Mouse (Mus musculus) lung, adult 18-20 months (tissue): ENCODE data around the gene Fgd2.
"Not testable (repeated sequence)": the region's sequence is repeated elsewhere in the genome, so short reads cannot be mapped to it uniquely, and the experiment has no call there.

ENCODE experiments used
- DNase-seq, 2 experiments: peaks; one replicate each; pipeline ENCODE4 v3.0.0; 2022; ENCODE audit warnings: mixed read lengths in 2 of 2

Gene Fgd2

DNA sequence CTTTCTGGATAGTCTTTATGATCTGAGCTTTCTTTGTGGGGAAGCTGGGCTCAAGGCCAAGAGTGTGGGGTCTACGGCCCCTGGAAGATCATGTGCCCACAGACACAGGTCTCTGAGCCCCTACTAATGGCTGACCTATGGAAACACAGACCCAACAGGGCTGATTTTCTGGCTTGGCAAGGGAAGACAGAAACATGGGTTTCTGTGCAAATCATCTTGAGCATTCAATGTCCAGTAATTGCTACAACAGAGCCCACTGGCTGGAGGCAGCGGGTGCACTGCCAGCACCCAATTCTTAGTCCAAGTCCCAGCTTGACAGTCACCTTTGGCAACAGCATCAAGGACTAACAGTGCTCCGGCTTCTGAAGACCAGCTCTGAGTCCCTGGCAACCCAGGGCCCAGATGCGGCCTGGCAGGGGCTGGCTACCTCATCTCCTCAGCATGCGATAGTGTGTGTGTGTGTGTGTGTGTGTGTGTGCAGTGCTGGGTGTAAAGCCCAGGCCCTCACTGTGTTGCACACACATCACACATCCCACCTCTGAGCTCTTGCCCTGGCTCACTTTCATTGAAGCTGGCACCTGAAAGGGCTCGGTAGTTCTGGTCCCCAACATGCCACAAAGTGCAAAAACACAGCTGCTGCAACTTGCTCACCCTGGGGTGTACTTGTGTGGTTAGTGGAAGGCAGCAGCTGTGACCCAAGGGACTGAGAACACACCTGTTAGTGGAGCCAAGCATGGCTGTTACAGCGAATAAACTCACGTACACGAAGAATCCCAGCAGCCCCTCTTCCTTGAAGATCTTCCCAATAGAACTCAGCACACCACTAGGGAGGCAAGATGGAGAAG is 22.5 kb upstream of the Fgd2 start:
- no peak for DNase-seq

DNA sequence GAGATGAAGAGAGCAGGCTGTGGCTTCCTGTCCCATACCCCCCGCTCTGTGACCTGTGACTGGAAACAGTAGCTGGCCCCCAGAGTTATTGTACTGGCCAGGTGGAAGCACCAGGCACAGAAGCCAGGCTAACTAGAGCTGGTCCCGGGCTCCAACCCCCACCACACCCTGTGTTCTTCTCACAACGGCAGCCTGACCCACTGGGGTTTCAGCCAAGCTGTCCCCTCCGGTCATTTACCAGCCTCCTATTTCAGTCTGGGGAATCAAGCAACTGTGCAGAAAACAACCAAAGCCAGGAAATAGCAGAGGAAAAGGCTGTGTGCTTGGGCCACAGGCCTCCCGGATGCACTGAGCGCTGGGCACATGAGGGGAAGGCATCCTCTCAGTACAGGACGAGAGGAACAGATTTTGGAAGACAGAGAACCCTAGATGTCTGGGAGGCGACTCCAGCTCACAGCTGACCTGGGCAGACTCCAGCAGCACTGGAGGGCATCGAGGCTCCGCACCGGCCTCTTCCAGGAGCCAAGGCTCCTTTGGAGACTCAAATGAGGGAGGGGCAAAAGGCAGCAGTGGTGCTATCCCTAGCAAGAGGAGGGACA is 21.4 kb upstream of the Fgd2 start:
- no peak for DNase-seq

DNA sequence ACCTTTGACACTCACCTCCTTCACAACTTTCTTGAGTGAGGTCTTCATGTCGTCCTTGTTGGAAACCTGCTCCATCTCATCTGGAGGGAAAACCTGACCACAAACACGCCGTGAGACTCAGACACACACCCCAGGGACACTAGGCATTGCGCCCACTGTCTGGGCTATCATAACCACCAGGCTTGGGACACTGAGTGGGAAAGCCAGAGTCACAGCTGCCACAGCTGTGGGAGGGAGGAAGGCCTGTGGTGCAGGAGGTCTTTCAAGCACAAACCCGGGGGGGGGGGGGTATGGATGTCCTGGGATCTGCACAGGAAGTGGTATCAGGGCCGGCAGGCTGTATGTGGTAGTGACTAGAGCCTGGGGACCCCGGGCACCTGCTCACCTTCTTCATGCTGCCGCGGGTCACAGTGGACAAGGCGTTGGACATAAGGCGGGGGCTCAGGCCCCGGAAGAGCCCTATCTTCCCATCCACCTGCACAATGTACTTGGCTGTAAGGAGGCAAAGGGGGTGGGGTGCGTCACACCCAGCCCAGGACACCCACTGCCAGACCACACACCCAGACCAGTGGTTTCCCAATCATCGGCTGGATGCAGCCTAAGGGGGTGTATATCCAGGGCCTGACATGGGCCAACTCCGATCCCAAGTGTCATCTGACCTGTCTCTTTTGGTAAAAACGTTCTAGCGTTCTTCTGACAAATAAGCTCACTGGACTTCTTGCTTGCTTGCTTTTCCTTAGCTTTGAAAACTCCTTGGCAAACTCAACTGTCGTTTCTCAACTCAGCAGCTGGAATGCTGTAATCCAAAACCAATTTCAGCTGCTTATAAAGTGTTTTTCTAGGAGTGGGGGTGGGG is 20.1 kb upstream of the Fgd2 start:
- peak; percentile 60 to 73 for DNase-seq

DNA sequence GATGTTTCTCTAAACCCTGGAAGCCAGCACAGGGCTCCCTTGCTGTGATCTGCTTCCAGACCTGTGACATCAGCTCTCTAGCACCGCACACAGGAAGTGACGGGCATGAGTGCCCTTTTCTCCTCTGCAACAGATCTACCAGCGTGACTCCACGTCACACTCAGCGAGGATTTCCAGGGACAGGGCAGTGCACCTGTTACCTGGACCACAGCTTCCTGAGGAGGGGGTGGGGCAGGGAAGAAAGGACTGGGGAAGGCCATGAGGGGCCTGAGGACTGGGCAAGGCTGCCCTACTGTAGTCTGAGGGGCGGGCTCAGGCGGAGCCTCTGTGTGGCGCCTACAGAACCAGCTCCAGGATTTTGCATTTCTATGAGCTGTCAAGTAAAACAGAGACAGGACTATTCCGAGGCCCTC is 19.1 kb upstream of the Fgd2 start:
- peak; percentile 66 to 79 for DNase-seq

DNA sequence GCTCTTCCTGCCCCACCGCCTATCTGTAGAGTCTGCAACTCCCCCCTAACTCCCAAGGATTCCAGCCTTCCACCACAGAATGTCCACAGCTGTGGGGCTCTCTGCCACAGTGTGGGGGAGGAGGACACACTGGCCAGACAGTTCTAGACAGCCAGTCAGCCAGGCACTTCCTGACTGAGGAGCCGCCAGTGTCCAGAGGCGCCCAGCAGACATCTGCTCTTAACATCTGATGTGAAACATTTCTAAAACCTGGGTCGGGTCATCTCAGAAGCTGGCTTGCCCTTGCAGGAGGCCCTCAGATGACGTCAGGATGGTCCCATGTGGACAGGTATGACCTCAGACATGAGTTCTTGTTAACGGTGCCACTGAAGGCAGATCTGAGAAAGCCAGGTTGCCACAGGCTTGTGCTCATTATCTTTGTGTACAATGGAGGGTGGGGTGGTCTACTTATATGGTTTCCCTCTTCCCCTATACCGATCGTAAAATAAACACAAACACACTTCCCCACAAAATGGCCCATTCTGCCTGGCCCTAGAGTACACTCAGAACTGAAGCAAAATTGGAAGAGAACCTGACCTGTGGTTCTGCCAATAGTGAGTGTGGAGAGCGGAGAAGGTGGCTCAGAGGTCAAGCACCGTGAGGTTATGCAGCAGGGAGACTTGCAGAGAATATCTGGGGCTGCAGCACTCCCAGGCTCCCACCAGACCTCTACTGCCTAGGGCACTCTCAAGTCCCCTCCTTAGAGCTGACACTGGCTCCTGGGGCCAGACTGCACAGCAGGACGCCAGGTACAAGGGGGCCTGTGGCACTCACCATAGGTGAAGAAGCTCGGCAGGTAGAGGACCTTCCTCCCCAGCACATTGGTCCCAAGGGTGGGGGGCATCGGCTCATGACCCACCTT is 18.5 kb upstream of the Fgd2 start:
- peak; percentile 42 to 56 for DNase-seq

DNA sequence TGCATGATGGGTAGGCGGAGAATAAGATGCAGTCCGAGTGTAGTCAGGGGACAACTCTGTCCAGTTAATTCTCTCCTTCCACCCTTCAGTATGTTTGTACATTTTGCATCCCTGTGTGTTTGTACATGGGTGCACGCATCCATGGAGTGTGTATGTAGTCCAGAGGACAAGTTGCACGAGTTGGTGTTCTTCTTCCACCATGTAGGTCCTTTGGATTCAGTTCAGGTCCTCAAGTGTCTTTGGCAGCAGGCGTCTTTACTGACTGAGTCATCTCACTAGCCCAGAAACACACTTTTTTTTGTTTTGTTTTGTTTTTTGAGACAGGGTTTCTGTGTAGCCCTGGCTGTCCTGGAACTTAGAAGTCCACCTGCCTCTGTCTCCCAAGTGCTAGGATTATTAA is 17.5 kb upstream of the Fgd2 start:
- DNase-seq: peak in 1 of 2 experiments; percentile 48

DNA sequence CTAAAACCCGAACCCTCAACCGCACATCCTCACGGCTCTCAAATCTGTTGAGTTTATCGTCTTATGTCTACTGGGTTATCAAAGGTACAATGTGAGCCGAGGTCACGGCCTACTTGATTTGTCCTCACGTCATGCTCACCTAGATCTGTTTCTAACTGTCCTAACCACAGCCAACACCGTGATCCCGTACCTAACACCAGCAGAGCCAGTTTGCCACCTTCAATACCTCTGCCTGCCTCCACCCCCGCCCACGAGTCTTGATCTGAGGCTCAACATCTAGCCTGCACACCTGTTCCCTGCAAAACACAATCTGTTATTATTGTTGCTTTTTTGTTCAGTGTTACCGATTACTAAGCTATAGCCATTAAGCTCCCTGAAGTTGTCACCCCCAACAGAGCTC is 15.4 kb upstream of the Fgd2 start:
- no peak for DNase-seq

DNA sequence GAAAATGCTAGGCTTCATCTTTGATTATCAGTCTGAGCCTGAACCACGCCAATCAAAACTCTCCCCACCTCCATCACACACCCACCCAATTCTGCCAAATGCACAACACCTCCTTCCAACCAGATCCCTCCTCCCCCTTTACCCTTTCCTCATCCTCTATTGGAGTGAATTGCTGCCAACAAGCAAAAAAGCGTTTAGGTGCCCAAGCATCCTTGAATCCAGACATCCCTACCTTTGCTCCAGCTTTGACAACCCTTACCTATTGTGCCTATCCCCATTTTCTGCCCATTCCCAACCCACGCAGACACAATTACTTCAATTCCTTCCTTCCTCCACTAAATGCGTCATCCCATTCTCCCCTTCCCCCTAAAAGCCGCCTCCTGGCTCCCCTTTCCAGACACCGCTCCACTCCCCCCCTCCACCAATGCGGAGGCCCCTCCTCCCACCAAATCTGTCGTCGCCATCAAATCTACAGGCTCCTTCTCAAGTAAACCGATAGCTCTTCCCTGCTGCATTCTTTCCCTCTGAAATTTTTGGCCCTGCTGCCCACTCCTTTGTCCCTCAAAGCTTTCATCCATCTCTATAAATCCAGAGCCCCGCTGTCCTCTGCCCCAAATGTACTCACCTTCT is 14.1 kb upstream of the Fgd2 start:
- DNase-seq: peak; percentile 50 to 56

DNA sequence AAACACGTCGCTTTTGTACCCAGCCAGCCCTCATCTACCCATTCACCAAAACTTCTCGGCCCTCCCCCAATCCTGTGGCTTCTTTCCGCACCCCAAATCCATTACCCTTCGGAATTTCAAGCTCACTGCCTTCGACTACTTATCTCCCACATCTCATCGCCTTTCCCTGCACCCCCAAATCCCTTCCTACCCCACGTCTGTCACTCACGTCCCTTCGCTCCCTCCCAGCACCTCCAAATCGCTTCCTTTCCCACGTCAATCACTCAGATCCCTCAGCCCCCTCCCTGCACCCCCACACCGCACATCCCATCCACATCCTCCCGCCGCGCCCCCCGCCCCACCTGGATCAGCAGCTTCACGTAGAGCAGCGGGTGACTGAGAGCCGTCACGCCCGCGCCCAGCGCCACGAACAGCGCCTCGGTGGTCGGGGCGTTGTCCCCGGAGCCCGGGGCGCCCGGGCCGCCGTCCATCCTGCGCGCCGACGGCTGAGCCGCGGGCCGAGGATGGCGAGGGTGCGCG is 13.5 kb upstream of the Fgd2 start:
- DNase-seq: peak in 1 of 2 experiments; percentile 24

DNA sequence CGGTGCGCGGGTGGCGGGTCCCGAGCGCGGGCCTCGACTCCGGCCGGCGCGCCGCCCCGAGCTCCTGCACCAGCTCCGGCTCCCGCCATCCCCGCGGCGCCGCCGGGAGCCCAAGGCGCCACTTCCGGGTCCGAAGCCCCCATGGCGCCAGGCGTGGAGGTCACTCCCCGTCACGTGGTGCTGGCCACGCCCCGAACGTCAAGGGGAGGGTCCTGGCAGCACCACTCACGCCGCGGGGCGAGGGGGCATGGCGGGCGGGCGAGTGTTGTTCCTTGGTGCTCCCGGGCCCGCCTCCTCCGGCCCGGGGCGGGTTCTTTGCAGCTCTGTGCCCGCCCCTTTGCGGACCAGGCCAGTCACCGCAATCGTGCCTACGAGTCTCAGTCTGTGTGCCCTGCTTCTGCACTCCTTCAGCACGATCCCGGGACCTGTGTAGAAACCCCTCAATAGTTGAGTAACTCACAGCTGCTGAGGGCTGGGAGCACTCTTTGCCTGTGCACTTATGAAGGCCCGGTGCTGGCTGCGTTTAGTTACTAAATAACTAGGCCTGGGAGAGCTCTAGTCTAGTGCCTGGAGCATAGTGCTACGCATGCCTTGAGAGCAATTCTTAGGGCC is 13.0 kb upstream of the Fgd2 start, which contains the start of gene Mtch1:
TSS of gene Mtch1 (minus strand) at position 290 of the 612 bp plus-strand sequence.
- DNase-seq: peak; percentile 99

DNA sequence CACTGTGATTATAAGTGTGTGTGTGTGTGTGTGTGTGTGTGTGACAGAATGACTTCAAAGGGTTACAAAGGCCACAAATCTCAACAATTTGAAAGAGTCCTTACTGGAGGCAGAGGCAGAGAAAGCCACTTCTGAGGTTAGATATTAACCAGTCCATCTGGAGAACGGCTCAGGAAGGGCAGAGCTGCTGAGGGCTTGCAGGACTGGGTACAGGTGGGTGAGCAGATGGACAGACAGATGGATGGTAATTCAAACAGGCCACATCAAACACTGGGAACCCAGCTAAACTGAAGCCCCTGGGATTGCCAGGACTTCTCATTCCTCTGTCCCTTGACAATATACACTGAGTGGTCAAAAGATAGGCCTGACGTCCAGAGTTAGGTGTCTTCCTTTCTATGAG is 11.7 kb upstream of the Fgd2 start:
- peak in 1 of 2 experiments; percentile 49 for DNase-seq

DNA sequence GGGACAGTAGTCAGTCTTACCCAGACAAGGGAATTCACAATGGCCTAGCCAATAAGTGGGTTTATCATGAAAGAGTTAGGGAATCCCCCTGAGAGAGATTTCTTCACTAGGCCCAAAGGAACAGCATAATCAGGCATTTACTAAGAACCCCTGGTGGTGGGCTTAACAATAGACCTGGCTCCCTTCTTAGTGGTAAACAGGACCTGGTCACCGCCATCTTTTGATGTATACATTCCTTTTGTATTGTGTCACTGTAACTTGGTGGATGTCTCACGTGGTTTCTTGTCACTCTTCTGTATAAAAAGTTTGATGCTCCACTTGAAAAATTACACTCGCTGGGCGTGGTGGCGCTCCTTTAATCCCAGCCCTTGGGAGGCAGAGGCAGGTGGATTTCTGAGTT is 9.7 kb upstream of the Fgd2 start:
- not testable (repeated sequence) for DNase-seq

DNA sequence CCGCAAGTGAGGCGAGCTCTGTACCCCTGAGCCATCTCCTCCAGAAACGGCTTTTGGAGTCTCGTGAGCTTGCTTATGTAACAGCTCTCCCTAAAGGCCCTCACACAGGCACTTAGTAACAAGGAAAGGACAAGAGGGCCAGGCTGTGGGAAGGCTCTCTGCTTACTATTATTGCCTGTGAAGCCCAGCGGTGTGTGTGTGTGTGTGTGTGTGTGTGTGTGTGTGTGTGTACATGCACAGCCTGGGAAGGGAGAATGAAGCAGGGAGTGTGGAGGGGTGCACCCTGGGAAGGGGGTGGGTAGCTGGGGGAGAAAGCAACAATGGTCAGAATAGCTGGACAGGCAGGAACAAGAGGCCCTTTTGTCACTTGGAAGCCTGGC is 5.3 kb upstream of the Fgd2 start:
- peak; percentile 35 to 55 for DNase-seq

DNA sequence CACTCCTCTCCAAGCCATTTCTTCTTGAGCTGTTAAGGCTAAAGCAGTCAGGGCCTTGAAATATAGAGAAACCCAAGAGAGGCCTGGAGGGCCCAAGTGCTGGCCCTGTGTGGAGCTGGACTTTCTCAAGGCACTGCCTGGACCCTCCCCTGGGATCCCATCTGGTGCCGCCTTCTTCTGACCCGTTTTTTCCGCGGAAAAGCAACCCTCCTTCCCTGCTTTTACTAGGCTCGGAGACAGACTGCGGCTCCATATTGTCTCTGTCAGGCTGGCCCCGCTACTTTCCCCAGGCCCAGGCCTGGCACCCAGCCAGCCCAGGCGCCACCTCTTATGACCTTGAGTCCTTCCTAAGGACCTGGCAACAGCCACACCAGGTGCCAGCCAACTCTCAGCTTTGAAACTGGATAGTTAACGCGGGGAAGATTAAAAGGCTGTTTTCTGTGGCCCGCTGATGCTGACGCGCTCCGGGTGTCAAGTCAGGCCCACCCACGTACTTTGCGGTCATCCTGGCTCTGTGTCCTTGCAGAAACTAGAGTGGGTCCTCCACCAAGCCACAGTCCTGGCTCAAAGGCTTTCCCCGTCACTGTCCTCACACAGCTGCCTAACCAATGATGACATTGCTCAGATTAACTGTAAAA is 4.8 kb upstream of the Fgd2 start:
- peak; percentile 78 to 86 for DNase-seq

DNA sequence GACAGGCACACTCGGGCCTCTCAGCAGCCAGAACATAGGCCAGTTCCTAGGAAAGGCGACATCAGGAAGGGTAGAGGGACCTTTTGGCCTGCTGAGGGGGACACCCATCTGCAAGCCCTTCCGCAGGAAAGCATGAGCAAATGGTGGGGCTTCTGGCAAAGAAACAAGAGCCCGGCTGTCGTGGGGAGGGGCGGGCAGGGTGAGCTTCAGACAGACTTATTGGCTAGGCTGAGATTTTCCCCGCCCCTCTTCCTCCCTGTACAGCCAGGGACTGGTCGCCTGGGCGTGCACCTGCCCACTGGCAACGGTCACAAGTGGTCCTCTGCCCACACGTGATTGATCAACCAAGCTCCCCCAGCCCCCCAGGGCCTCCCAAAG is 4.2 kb upstream of the Fgd2 start:
- DNase-seq: peak; percentile 83 to 89

DNA sequence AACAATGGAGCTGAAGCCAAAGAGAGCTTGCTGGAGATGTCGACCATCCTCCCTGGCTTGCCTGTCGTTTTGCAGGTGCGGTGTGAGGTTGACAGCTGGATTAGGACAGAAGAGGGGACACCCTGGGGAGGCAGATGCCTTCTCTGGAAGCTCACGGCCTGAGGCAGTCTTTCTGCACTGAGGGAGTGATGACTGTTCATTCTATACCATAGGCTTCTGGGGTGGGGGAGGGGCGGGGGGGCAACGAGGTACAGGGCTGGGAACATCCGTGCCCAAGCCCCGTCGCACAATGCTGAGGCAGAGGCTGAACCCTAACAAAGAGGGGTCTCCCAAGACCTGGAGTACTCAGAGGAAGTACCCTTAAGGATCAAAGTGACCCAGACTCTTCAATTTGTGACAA is 3.8 kb upstream of the Fgd2 start:
- no peak for DNase-seq

DNA sequence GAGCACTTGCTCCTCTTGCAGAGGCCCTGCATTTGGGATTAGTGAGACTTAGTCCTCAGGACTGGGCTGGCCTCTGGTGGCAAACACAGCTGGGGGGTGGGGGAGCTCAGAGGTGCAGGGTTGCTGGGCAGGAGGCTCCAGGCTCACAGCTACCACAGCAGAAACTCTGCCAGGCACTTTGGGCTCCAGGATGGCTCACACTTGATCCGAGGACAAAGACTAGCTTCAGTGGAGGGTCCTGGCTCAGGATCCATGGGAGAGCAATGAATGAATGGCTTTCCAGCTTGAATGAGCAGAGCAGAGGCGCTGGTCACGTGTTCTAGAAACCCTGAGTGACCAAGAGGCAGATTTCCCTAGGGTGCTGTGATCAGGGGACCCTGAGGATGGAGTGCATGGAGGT is 1.8 kb upstream of the Fgd2 start:
- no peak for DNase-seq

DNA sequence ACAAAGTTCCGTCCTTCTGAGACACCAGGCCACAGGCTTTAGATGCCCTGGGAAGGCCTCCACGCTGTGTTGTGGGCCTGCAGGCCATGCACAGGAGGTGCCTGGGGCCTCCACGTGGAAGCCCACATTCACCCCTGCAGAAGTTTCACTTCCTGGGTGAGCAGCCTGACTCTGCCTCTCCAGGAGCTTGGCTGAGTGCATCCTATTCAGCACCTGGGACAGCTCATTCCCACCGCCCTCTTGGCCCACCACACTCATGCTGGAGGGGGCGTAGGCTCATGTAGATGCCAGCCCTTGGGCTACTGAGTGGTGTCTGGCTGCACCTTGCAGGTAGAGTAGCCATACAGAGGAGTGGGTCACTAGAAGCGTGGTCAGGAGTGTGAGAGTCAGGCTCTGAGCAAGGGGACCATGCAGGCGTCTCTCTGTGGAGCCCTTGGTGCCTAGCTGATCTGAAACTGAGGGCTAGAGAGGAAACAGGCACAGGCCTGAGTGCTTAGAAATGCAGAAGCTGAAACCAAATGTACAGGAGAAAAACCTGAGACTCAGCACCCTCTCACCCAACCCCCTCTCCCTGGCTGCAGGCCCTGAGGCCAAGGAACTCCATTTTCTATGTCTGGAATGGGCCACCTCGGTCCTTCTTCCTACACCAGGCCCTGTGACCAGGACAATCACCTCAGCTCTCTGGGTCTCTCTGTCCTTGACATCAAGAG is 1.4 kb downstream of the Fgd2 start:
- DNase-seq: no peak

DNA sequence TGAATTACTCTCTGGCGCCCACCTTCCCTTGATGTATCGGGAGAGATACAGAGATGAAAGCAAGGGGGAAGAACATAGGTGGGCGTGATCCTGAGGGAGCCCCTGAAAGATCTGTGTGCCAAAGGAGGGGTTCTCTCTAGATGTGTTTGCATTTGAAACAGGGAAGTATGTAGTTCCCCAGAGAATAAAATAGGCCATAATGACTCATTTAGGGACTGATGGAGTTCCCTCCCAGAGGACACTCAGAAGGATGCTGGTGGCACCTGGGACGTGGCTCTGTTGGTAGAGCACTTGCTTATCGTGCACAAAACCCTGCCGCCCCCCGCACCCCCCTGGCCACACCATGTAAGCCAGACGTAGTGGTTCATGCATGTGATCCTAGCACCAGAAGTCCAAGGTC is 2.4 kb downstream of the Fgd2 start:
- no peak for DNase-seq

DNA sequence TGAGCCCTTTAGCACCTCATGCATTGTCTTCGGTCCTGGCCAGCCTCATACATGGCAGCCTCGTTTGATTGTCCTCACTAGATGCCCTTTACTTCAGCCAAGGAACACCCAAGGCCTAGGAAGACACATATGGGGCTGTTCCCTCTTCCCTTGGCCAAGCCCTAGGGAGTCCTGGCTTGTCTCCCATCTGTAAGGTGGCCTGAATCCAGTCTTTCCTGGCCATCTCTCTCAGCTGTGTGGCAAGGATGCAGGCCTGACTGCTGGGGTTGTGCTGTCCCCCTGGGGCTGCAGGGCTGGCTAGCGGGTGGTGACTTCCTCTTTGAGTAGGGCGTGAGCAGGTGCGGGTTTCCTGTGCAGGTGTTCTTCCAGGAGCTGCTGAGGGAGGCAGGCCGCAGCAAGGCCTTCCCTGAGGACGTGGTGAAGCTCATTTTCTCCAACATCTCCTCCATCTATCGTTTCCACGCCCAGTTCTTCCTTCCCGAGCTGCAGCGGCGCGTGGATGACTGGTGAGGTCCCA is 4.4 kb downstream of the Fgd2 start:
- no peak for DNase-seq
